Mouse (Mus musculus): Measurements from ENCODE around the gene Olfr59.

Olfr59 gene

GRCm38 (mm10) chr11:74283436-74283835 is at the start of gene Olfr59:
TSS of gene Olfr59 (plus strand) at chr11:74283736.
- no peak for DNase-seq (ENCODE audit: low spot score in 2 of 2)

- DNase-seq (ENCODE audit: low spot score in 2 of 2): no peak
These were observed 42.3 kb upstream of the Olfr59 start for GRCm38 (mm10) chr11:74241201-74241600.

GRCm38 (mm10) chr11:74259508-74259907 is 24.0 kb upstream of the Olfr59 start, which contains the start of gene Olfr406:
TSS of gene Olfr406 (plus strand) at chr11:74259808.
- no peak for DNase-seq (ENCODE audit: low spot score in 2 of 2)

- no peak for DNase-seq (ENCODE audit: low spot score in 2 of 2)
These were observed 3.7 kb downstream of the Olfr59 start for GRCm38 (mm10) chr11:74287256-74287655.

GRCm38 (mm10) chr11:74326044-74326443 is 42.5 kb downstream of the Olfr59 start:
- DNase-seq (ENCODE audit: low spot score in 2 of 2): no peak

- no peak for DNase-seq (ENCODE audit: low spot score in 2 of 2)
These were observed 45.2 kb downstream of the Olfr59 start for GRCm38 (mm10) chr11:74328781-74329180.

- no peak for DNase-seq (ENCODE audit: low spot score in 2 of 2)
These were observed 54.4 kb downstream of the Olfr59 start, which contains the start of gene Olfr410 for GRCm38 (mm10) chr11:74337931-74338330. TSS of gene Olfr410 (minus strand) at chr11:74338031.
